Mouse (Mus musculus) frontal cortex, postnatal 25 days (tissue): ENCODE measurements around the gene Kcnq5.
A peak's percentile ranks its signal among the peaks of the same experiment; 100 is the strongest.
"Not testable (repeated sequence)": the region's sequence is repeated elsewhere in the genome, so short reads cannot be mapped to it uniquely, and the experiment has no call there.

Experiments
- DNase-seq, 2 experiments: peaks; one replicate each; pipeline ENCODE4 v3.0.0; 2022; ENCODE audit warnings: low spot score in 2 of 2

The Kcnq5 gene

DNA sequence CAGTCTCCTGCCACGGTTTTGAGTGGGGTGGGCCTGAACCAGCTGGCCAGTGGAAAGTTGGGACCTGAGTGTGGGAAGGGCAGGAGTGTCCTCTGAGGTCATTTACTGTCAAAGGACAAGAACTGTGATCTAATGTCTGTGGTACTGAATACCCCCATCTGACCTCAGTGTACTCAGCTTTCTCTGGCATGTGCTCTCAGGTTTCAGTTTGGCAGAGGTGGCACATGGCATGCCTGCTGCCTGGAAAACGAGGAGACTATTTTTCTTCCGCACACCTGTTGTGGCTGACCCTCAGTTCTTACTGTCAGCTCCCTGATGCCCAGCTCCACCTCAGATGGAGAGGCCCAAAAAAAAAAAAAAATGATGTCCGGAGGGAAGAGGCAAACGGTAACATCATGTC, 475.5 kb downstream of the Kcnq5 start:
- DNase-seq: no peak

DNA sequence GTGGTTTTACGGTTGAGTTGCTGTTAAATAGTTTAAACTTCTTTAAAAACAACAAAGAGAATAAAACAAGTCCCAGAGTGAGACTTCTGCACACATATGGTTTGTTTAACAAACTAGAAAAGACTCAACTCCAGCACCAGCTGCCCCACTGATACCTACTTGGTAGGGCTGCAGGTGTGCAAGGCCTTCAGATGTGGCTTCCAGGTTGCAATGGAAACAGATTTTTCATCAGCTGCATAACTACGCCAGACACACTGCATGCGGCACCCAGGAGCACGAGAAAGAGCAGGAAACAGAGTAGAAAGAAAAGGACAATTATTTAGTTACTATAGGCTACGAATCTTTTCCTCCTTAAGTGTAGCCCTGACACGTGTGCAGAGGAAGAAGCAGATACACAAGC, 492.4 kb downstream of the Kcnq5 start:
- no peak for DNase-seq

DNA sequence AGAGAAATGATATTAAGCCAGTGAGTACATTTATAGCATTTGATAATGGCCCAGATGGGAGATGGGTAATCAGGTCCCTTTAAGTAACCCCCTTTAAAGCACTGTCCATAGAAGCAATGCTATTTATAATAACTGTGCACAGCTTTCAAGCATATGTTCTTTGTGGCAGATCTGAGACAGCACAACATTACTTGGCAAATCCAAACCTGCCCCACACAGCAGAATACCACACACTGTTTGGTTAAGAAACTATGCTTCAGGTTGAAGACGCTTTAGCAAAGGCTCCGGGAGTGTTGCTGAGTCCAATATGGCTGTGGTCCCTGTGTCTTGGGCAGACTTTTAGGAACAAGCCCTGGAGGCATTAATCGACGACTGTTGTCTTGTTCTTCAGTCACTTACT, 495.3 kb downstream of the Kcnq5 start:
- DNase-seq: no peak

DNA sequence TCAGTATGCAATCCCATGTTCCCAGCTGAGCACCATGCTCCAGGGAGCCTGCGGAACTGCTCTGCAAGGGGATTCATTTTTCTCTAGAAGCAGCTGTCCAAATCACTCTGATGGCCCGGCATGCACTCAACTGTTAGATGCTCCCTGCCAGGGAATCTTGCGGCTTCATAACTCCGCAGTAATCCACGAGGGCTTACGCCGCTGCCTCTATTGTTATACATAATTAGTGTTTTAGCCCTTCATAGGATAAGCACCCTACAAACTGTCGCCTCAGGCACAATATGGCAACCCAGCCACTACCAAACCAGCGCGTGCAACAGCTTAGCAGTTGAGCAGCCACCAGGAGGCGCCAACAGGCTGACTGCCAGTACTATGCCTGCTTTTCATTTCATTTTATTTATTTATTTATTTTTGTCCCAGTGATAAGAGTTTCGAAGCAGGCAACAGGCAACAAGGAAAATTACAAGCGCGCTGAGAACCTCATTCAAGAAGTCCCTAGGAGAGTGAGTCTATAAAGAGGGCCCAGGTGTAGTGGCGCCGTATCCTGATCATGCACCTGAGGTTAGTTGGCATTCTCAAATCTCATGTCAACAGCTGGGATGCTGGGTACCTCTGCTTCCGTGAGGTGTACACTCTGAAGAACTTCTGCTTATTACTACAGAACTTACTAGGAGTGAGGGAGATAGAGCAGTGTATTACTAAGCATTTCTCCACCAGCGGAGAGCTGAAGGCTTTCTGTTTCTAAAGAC, 500.6 kb downstream of the Kcnq5 start:
- peak; percentile 54 to 56 for DNase-seq

DNA sequence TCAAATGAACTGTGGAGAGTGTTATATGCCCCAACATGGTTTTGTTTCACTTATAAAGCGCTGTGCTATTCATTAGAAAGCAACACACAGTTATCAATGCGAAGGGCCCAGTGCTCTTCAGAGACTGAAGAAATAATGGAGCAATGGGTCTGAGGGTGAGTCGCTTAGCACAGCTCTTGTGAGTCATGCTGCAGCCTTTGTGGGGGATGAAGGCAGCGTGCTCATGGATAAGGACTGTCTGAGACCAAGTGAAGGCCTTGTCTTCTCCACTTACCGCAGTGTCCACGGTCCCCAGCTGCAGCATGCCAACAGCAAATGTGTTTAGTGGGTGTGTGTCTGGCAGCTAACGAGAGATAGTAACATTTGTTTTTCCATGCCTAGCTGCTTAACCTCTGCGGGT, 503.2 kb downstream of the Kcnq5 start:
- no peak for DNase-seq

DNA sequence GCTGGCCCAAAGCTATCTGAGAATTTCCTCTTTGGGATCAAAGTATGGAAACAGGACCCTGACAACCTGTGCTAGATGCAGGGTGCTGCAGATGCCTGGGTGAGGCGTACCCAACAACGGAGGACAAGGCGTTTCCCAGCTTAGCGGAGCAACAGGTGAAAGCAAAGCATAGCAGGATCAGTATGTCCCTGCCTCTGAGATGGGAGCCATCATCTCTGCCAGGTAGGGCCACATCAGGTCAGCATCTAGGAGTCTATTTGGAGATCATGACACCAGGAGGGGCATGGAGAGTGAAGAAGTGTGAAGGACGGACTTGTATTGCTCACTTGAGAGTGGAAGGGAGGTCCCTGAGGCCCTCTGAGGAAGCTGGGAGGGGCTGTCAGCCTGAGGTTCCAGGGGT, 505.8 kb downstream of the Kcnq5 start:
- no peak for DNase-seq

DNA sequence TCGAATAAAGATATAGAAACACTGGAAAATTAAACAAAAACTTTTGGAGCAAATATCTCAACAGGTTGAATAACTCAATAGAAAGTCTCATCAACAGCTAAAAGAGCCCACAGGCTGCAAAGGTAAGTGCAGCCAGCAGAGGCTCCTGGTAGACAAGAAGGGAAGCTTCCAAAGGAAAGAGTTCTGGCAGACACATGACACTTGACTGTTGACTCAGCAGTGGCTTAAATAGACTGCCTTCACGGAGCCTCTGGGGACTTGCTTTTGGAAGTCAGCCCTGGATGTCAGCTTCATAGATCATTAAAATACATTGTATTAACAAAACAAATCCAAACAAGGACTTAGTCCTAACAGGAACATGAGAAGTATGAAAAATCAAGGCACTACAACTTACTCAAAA, 513.5 kb downstream of the Kcnq5 start:
- no peak for DNase-seq

DNA sequence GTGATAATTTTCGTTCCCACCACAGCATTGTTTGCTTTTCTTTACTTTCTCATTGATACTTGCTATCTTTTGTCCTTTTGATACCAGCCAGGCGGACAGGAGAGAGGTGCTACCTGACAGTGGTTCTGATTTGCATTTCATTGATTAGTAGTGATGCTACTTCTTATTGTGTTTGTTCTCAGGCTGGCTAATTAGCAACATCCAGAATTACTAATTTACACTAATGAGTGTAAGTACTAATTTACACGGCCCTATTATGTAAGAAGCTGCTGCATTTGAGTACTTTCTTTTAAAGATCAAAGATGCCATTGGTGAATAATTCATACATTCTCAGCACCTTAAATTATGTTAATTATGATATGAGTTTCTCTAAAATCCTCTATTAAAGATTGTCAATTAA, 525.0 kb downstream of the Kcnq5 start:
- DNase-seq: no peak

DNA sequence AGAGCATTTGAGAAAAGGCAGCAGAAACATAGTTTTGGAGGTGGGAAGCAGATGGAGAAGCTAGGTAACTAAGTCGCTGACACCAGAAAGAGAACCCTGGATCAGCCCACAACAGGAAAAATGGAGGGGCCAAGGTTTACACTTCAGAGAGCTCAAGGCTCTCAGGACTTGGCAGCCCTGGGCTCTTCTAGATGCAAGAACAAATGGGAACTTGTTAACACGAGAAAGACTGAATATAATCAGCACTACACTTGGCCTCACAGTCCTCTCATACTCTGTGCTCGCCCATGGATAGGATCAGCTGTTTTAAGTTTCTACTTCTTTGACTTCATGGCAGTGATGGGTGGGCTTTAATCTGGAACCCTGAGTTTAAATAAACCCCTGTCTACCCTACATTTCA, 526.9 kb downstream of the Kcnq5 start:
- no peak for DNase-seq

DNA sequence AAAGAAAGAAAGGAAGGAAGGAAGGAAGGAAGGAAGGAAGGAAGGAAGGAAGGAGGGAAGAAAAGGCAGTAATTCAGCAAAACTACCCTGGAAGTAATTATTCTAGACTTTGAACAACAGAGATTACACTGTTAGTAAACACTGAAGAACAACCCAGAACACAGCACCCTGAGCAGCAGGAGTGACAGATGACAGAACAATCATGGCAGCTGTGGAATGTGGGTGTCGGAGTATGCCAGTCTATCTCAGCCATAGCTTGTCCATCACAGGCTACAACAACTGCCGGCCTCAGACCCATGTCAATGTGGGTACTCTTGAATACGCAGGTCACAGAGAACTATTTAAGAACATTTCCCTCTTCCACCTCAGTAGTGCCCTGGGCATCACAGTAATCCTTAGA, 530.1 kb downstream of the Kcnq5 start:
- DNase-seq: no peak

DNA sequence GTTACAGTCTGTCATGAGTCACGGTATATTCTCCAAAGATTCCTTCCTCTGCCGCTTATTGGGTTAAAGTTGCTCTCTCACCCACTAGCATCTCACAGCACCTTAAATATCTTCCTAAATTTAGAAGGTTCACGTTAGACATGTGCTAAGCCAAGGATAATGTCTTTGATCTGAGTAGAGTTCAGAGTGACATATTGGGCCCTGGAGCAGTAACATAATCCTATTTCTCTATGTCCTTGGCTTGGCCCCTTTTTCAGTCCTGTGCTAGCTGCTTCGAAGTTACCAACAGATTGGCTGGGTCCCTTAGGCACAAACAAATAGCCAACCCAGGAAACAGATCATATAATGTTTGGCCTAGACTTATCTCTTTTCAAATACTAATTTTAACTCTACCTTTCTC, 533.7 kb downstream of the Kcnq5 start:
- DNase-seq: no peak

DNA sequence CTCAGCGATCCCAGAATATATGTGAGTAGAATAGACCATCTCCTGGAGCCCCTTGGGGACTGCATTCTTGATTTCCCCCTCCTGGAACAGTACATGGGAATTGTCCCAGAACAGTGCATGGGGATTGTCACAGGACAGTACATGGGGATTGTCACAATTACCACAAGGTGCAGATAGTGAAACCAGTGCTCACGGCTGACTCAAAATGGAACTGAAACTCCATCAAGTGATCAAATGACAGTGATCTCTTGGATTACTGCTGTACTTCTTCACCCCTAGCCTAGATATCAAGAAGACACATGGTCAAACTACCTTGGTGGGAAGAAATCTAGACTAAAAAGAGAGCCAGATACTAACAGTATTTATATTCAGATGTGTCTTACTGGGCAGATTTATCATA, 536.1 kb downstream of the Kcnq5 start:
- DNase-seq: no peak

DNA sequence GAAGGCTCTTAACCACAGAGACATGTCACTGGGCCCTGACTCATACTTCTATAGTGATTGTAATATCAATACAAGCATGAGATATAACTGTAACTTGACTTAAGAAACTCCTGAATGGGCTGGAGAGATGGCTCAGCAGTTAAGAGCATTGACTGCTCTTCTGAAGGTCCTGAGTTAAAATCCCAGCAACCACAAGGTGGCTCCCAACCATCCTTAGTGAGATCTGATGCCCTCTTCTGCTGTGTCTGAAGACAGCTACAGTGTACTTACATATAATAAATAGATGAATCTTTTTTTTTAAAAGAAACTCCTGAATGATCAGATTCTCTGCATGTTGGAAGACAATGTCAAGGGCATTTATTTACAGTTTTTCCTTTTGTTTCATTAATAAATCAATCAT, 542.4 kb downstream of the Kcnq5 start:
- peak in 1 of 2 experiments; percentile 21 for DNase-seq

DNA sequence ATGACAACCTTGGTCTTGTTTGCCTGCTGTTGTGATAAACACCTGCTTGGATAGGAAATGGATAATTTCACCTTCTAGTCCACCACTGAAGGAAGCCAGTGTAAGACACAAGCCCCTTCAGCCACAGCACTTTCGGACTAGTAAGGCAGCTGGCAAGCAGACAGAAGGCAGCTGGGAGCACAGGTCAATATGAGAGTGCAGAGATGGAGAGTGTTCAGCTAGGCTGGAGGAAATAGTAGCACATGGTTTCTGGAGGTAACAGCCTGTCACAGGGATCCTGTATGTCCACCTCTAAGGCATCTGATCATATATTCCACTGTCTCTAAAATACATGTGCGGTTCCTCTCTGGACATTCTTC, 549.6 kb downstream of the Kcnq5 start:
- DNase-seq: no peak

DNA sequence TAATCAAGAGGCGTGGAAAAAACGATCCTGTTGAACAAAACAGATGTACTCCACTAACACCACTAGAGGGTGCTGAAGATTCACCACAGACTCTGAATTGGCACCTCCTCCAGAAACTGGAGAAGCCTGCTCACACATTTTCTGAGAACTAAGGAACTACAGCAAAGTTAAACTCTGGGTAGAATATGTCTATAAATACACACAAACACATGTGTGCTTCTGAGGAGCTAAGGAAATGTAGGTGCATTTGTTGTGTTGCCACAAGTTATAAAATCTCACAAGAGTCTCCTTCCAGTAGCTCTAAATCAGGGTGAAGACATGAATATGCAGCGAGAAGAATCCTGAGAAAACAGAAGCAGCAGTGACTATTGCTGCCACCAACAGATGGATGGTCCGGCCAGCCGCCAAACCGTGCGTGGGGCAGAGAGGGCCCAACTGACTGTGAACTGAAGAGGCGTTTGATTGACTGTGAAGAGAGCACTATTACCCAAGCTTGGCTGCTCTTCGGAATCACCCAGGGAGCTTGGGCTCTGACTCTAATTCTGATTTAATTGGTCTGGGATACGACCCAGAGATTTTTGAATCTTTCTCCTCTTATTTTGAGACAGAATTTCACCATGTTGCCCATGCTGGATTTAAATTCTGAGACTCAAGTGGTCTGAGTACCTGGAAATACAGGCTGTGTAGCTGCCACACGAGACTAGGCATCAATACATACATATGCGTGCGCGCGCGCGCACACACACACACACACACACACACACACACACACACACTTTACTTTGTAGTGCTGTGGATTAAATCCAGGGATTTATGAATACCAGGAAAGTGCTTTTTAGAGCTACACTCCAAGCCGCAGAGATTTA, 550.2 kb downstream of the Kcnq5 start:
- peak; percentile 58 to 70 for DNase-seq

DNA sequence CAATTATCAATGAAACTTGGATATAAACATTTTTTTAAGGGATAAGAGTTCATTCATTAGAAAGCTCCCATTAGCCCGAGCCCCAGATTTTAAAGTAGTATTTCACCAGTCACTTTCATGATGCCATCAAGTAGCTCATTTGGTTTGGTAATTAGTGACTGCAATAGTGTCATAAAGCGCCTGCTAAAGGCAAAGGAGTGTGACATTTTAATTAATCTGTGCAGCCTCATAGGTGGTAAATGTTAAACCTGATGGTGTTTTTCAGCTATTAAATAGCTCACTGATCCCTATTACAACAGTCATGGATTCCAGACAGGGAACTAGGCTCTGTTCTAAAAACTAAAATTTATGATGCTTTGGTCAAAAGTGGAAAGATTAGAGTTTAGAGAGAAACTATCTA, 554.5 kb downstream of the Kcnq5 start:
- DNase-seq: no peak

DNA sequence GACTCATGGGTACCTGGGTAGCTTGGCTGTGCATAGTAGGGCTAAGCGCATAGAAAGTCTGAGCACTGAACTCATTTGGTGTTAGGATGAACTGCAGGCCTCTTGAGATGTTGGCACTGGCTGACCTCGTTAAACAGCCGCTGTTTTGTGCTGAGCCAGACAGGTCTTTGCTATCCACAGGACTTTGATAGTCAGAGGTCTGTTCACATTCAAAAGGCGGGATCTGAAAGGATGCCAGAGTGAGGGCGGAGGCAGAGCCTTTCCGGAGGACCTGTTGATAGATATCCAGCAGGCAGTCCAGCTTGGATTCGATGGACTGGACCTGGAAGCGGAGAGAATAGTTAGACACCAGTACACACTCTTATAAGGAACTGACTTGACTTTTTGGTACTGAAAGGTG, 558.9 kb downstream of the Kcnq5 start:
- DNase-seq: no peak

DNA sequence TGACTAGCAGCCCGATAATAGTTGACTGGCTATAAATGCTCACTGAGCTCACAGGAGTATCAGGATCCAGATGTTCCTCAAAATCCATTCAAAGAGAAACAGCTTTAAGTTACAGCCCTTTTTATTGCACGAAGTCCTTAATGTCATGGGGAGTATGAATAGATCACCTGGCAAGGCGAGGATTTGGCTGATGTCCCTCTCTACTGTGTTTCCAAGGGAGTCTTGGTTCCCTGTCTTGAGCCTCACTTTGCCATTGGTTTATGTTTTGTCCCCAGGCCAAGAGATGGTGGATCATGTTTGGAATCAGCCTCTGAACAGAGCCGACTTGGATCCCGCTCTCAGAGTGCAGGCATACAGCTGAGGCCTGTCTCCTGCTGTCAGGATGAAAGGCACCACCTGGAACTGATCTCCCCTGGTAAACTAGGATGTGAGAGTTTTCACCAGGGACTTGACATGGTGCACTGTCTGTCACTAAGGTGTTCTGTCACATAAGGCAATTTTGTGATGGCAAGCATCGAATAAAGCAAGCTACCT, 570.5 kb downstream of the Kcnq5 start:
- no peak for DNase-seq

DNA sequence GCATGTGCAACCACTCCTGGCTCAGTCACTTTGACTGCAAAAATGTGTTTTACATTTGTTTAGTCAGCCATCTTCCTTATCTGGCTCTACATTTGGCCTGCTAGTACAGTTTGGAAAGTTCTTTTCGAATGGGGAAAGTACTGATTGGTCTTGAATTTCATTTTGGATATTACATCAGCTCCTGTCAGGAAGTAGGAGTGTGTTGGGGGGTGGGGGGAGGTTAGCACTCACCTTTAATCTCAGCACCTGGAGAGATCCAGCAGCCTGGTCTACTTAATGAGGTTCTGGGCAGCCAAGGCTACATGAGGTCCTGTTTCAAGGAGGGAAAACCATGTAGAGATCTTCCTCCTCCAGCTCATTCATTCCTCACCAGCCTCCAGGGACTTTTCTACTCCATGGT, 578.5 kb downstream of the Kcnq5 start, which contains the start of gene Khdc1b:
Khdc1b (plus strand) TSS at position 301 of the 400 bp plus-strand sequence.
- no peak for DNase-seq

DNA sequence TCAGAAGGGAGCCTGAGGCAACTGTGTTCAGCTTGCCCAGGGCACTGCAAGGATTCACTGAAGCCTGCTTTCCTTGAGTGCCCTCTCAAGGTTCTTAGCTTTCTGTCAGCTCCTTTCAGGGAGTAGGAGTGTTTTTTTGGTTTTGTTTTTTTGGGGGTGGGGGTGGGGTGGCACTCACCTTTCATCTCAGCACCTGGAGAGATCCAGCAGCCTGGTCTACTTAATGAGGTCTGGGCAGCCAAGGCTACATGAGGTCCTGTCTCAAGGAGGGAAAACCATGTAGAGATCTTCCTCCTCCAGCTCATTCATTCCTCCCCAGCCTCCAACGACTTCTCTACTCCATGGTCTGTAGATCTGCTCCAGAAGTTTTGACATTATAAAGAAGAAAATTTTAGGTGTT, 593.7 kb downstream of the Kcnq5 start, which contains the start of gene Khdc1c:
Khdc1c (plus strand) TSS at position 301 of the 400 bp plus-strand sequence.
- not testable (repeated sequence) for DNase-seq

DNA sequence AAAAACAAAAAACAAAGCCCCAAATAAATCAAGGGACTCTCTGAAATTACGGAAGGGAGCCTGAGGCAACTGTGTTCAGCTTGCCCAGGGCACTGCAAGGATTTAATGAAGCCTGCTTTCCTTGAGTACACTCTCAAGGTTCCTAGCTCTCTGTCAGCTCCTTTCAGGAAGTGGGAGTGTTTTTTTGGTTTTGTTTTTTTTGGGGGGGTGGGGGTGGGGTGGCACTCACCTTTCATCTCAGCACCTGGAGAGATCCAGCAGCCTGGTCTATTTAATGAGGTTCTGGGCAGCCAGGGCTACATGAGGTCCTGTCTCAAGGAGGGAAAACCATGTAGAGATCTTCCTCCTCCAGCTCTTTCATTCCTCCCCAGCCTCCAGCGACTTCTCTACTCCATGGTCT, 612.4 kb downstream of the Kcnq5 start, which contains the start of gene Khdc1a:
Khdc1a (plus strand) TSS at position 301 of the 400 bp plus-strand sequence.
- no peak for DNase-seq
